Mouse (Mus musculus): ENCODE results near the gene Ptpn23.
A peak's percentile ranks its signal among the peaks of the same experiment; 100 is the strongest.
"Not testable (repeated sequence)": the region's sequence is repeated elsewhere in the genome, so short reads cannot be mapped to it uniquely, and the experiment has no call there.

Ptpn23 gene

GRCm38 (mm10) chr9:110408099-110408773 is at the start of gene Ptpn23:
TSS of gene Ptpn23 (minus strand) at chr9:110408213.
- peak; percentile 88 to 89 for DNase-seq (ENCODE audit: low spot score in 2 of 2)

GRCm38 (mm10) chr9:110452523-110452922 is 44.5 kb upstream of the Ptpn23 start:
- no peak for DNase-seq (ENCODE audit: low spot score in 2 of 2)

GRCm38 (mm10) chr9:110448857-110449617 is 41.0 kb upstream of the Ptpn23 start:
- peak; percentile 73 to 77 for DNase-seq (ENCODE audit: low spot score in 2 of 2)

DNA sequence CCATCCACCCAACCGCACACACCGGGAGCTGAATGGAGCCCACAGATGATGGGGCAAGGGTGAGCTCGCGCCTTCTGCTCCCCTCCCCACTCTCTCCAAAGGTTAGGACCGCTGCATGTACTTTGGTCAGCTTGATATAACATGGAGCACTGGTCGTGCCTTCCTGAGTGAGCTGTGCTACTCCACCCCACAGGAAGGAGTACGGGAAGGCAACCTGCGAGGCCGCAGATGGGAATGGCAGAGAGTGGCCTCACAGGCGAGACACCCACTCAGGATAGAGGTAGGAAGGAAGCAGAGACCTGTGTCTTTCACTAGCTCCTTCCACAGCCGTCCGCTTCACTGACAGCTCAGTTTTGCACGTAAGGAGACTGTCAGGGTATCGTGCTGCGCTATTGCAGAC is 40.3 kb upstream of the Ptpn23 start:
- no peak for DNase-seq (ENCODE audit: low spot score in 2 of 2)

- no peak for DNase-seq (ENCODE audit: low spot score in 2 of 2)
Measured at GRCm38 (mm10) chr9:110440559-110440958, 32.5 kb upstream of the Ptpn23 start.

- no peak for DNase-seq (ENCODE audit: low spot score in 2 of 2)
Measured at GRCm38 (mm10) chr9:110440049-110440448, 32.0 kb upstream of the Ptpn23 start.

DNA sequence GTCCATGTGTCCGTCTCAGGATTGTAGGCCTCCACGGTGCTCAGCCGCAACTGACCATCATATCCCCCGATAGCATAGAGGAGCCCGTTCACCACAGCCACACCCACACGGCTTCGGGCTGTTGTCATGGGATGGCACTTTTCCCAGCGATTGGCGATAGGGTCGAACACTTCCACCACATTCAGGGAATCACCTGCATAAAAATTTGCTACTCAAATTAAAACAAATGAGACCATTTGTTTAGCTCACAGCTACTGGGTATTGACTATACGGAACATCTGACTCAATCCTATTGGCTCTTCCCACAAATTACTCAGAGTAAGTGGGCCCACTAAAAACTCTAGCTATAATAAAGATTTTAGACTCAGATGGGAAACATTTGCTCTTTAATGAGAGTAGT is 28.0 kb upstream of the Ptpn23 start:
- no peak for DNase-seq (ENCODE audit: low spot score in 2 of 2)

GRCm38 (mm10) chr9:110433045-110433444 is 25.0 kb upstream of the Ptpn23 start:
- no peak for DNase-seq (ENCODE audit: low spot score in 2 of 2)

DNA sequence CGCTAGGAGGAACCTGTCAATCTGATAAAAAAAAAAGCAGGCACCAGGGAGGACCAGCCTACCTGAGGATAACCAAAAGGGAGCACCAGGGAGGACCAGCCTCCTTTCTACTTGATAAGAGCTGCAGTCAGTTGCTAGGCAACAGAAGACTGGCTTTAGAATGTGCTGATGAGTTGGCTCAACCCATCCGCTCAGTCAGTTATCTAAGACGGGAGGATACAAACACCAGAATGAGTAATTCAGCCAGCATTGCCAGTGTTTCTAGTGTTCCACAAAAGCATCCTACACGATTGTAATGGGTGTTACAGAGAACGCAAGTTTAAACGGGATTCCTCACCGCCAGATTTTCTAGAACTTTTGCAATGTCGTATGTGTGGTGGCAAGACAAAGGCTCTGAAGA is 23.2 kb upstream of the Ptpn23 start:
- no peak for DNase-seq (ENCODE audit: low spot score in 2 of 2)

GRCm38 (mm10) chr9:110419511-110420112 is 11.6 kb upstream of the Ptpn23 start, which contains the start of gene Ngp:
TSS of gene Ngp (plus strand) at chr9:110419747.
- no peak for DNase-seq (ENCODE audit: low spot score in 2 of 2)

DNA sequence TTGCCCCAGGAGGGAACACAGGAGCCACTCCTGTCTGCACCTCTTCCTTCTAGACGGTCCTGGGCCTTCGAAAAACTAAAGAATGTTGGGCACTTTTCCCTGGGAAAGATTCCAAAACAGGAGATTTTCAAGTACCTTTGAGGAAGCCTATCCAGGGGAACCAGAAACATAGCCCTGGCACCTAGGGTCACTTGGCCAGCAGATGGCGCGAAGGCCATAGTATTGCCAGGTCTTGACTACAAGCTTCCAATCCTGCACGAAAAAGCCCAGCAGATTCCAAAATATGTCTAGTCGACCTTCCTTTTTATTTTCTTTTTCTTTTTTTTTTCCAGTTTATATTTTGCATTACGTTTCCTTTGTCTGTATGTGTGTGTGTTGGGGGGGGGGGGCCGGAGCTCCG is 5.8 kb upstream of the Ptpn23 start:
- no peak for DNase-seq (ENCODE audit: low spot score in 2 of 2)

DNA sequence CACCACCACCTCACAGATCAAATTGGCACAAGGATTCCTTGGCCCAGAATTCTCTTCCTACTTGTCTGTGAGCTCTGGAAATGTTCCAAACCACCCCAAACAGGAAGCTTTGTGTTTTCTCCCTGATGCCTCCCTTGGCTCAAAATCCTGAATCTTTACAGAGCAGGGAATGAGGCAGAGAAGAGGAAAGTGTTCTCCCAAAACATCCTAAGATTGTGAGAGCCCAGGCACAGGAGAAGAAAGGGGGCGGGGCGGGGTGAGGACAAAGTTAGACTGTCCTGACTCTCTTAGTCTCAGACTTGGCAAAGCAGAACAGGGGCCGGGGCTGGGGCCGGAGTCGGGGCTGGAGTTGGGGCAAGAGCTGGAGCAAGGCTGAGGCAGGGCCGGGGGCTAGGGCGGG is 4.9 kb upstream of the Ptpn23 start:
- no peak for DNase-seq (ENCODE audit: low spot score in 2 of 2)

GRCm38 (mm10) chr9:110410908-110411887 is 3.2 kb upstream of the Ptpn23 start:
- DNase-seq (ENCODE audit: low spot score in 2 of 2), result peak; percentile 67 to 71

DNA sequence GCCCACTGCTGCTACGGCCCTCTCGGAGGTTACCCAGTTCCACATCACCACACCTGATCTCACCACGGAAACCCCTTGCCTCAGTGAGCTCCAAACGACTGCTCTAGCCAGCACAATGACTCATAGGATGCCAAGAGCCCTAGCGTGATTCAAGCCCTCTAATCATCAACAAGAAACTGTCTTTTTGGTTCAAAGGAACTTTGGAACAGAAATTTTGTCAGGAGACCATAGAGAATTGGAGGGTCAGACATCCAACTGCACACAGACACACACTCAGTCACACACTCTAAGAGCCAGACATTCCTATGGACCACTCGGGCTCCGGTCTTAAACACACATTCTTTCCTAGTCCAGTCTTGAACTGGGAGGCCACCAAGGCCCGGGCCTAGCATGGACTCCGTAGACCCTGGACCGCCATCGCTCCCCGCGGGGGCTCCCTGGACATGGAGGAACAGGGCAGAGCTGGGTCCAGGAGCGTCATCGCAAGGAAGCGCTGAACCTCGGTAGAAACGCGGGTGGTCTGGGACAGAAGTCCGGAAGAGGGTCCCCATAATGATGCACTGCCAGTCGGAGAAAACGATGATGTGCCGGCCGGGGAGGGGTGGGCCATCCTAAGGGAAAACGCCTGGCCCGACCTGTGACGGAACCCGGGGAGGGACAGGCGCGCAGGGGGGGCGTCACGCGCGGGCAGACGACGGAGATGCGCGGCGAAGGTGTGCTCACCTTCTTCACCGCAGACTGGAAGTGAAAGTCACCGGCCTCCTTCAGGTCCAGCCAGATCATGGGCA is 508 bp downstream of the Ptpn23 start:
- DNase-seq (ENCODE audit: low spot score in 2 of 2), result no peak

- DNase-seq (ENCODE audit: low spot score in 2 of 2), result not testable (repeated sequence)
Measured at GRCm38 (mm10) chr9:110403240-110403639, 4.8 kb downstream of the Ptpn23 start.

DNA sequence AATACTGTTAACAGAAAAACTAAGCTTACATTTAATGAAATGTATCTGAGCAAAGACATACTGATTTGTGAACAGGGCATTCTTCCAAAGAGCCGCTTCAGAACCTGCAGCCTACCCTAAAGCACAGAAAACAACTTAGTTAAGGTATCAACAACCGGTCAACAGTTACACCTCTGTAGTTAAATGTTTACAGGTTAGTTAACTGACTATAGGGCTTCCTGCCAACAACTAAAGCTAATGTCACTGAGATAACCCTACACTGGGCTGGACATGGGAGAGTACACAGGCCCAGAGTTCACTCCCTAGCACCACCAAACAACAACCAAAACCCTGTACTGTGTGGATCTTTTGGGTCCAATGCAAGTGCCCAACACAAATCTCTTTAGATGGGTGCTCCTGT is 5.3 kb downstream of the Ptpn23 start:
- DNase-seq (ENCODE audit: low spot score in 2 of 2), result no peak

- DNase-seq (ENCODE audit: low spot score in 2 of 2), result no peak
Measured at GRCm38 (mm10) chr9:110400650-110401049, 7.4 kb downstream of the Ptpn23 start.

- DNase-seq (ENCODE audit: low spot score in 2 of 2), result no peak
Measured at GRCm38 (mm10) chr9:110393295-110393694, 14.7 kb downstream of the Ptpn23 start.

DNA sequence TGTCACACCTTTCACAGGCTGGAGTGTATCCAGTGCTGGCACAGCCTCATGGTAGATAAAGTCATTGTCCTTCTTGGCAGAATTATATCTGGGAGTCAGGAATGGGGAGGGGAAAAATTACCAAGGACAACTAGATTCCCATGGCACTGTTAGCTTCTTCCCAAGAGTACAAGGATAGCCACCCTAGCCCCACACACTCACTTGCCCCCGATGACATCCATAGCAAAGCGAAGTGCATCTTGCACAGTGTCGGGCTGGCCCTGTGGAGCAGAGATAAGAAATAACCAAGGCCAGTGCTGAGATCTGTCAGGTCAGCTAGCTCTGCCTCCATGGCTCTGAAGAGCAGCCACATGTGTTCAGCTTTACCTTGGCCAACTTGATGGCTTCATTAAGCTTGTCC is 17.2 kb downstream of the Ptpn23 start:
- DNase-seq (ENCODE audit: low spot score in 2 of 2), result no peak

GRCm38 (mm10) chr9:110388011-110388410 is 20.0 kb downstream of the Ptpn23 start:
- DNase-seq (ENCODE audit: low spot score in 2 of 2), result no peak

Data from frontal cortex, postnatal 14 days (tissue).